Mouse (Mus musculus) kidney, adult 2 months (tissue): Measurements from ENCODE around the gene Pfkfb2.

Source experiments
- CTCF ChIP-seq: fragments of 200-500 bp; conservative IDR thresholded peaks from 2 replicates; pipeline ENCODE4 v1.5.1; 2011; ENCODE audit warnings: low read depth, mild to moderate bottlenecking, control low read depth, low read length, moderate library complexity, mixed read lengths; ENCODE audit not compliant: insufficient read depth, insufficient read length
- POLR2A ChIP-seq: fragments of 200-500 bp; IDR thresholded peaks from one replicate; pipeline ENCODE4 v1.6.1; 2011; ENCODE audit warnings: low read depth, low read length, control low read depth

DNA sequence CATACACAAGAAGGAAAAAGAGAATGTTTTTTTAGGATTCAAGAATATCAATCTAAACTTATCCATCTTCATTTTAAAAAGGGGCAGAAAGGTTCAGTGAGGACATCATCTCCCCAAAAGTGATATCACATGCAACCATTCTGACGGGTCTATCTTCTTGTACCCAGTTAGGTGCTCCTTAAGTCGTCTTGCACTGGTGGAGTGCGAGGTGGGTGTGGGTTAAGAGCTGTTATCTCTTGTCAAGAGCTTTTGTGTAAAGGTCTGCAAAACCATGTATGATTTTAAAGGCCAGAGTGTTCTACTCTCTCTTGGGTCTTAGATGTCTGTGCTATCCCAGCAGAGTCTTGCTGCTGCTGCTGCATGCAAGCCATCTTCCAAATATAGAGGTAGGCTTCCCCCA lies 17.8 kb upstream of the Pfkfb2 start:
- TF ChIP-seq CTCF, result no peak
- TF ChIP-seq POLR2A, result no peak
